Mouse (Mus musculus): ENCODE measurements around the gene Syde1.
A peak's percentile ranks its signal among the peaks of the same experiment; 100 is the strongest.
"Not testable (repeated sequence)": the region's sequence is repeated elsewhere in the genome, so short reads cannot be mapped to it uniquely, and the experiment has no call there.

Gene Syde1

DNA sequence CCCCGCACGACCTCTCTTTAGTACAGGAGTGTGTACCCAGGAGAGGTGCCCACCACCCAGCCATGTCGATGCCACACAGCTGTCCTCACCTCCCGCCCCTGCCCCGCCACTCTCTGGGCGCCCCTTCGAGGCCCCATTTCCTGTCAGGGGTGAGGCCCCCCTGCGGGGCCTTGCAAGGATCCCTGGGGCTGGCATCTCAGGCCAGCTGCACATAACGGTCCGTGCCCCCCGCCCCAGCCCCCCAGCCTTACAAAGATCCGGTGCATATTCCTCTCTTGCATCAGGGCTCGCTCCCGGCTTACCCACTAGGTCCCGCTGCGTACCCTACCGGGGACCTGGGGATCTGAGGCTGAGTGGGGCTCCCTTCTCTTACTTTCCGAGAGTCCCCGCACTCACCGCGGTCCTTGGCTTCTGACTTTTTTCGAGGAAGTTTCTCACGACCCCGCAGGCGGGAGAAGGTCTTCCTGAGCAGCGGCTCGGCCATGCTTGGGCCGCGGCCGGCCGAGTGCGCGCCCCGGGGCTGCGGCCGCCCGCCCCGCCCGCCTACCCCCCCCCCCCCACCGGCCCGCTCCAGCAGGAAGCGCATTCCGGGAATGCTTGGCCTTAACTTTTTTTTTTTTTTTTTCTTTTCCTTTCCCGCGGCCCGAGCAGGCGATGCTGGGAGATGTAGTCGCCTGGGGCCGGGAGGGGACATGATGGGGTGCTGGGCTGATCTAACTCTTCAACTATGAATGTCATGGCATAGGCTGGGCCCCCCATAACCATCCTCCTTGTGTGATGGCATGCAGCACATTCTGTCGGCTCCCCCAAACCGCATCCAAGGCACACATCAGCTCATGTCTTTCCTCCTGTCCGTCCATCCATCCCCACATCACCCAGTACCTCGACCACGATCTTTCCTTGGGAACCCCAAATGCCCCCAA, at the start of gene Syde1:
Gene Syde1, minus strand, starts transcription at position 559 of the 923 bp plus-strand sequence.
- DNase-seq = no peak

DNA sequence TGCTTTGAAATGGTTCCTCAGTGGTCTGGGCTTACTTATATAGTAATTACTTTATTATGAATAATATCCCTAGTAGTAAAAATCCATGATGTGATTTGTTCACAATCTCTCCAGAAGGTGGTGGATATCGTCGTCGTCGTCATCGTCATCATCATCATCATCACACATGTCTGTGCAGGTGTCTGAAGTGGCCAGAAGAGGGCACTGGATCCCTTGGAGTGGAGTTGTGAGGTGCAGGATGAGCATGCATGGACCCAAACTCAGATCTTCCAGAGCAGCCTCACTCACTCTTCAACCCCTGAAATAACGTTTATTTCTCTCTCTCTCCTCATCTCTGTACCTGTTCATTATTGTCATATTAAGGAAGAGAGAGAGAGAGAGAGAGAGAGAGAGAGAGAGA, 40.5 kb upstream of the Syde1 start:
- DNase-seq = peak; percentile 25

DNA sequence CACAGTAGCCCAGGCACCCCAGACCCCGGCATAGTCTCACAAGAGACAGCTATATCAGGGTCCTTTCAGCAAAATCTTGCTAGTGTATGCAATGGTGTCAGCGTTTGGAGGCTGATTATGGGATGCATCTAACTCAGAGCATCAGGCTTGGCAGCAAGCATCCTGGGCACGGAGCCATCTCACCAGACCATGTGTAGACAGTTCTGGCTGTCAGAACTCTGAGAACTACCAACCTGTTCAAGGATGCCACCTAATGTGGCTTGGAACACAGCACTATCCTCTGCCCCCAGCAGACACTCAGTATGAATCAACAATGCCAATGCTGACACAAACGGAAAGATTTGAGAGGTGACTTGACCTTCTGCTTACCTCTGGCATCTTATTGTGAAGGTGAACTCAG, 38.4 kb upstream of the Syde1 start:
- DNase-seq = no peak

DNA sequence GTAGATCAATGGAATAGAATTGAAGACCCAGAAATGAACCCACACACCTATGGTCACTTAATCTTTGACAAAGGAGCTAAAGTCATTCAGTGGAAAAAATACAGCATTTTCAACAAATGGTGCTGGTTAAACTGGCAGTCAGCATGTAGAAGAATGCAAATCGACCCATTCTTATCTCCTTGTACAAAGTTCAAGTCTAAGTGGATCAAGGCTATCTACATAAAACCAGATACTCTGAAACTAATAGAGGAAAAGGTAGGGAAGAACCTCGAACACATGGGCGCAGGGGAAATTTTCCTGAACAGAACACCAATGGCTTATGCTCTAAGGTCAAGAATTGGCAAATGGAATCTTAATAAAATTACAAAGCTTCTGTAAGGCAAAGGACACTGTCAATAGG, 31.4 kb upstream of the Syde1 start:
- not testable (repeated sequence) for DNase-seq

DNA sequence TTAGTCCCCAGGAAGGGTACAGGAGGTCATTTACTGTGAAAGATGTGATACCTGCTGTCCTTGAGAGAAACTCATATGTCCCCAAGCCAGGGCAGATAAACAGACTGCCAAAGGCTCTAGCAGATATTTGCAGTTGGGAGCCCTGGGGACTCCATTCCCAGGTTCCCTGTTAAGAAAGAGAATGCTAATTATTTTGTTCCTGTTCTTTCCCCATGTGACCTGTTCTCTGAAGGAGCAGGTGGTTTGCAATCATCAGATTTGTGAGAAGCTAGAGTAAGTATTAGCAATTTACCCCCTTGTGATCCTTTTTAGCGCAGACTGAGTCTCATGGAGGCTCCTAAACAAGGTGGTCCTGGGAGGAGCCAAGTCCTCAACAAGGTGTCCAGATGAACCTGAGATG, 26.2 kb upstream of the Syde1 start, which contains the start of gene Olfr1357:
Gene Olfr1357, minus strand, starts transcription at position 101 of the 400 bp plus-strand sequence.
- no peak for DNase-seq

DNA sequence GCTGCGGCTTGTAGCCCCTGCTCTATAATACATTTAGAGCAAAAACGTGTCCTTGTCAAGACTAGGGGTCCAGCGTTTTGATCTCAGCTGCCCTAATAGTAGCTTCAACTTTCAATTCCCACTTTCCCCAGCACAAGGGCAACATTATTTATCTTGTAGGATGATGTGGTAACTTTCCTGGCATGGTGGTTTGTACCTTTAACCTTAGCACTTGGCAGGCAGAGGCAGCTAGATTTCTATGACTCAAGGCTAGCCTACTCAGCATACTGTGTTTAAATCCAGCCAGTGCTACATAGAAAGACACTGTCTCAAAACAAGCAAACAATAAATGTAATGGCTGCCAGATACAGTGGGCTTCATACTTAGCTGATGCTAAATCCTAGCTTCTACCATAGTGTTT, 15.8 kb upstream of the Syde1 start:
- DNase-seq = no peak

DNA sequence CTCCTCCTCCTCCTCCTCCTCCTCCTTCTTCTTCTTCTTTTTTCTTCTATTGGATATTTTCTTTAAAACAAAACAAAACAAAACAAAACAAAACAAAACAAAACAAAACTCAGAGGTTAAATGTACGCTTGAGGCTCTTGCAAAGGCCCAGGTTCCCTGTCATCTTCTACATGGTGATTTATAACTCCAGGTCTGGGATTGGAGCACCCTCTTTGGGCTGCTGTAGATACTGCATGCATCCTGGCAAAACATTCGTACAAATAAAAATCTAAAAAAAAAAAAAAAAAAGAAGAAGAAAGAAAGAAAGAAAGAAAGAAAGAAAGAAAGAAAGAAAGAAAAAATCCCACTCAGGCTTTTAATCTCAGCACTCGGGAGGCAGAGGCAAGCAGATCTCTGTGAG, 13.3 kb upstream of the Syde1 start:
- DNase-seq = no peak

DNA sequence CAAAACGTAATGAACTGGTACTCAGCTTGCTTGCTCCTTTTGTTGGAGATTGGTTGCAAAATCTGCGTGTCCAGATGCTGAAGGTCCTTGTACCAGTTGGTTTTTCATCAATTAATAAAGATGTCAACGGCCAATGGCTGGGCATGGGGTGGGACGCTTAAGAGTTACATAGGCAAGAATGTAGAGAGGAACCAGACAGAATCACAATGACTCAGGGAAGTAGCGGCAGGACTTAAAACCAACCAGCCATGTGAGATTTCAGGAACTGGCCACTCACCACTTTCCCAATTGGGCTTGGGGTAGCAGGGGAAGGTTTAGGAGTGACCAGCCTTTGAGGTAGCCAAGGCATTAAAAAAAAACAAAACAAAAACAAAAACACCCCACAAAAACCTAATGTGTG, 8.1 kb upstream of the Syde1 start:
- DNase-seq = no peak

DNA sequence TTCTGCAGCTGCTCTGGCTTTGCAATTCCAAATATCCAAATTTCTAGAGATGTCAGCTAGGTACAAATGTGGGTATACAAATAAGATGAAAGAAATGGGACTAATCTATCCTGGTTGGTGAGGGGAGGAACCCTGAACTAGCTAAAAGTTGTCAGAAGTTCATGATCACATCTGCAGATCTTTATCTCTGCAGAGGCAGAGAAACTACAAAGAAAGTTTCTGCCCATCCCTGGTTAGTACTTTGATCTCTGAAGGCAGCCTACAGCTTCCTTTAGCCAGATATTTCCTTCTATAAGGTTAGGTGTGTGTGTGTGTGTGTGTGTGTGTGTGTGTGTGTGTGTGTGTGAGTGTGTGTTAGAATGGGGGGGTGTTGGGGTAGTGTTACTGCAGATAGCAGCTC, 2.8 kb upstream of the Syde1 start:
- no peak for DNase-seq

DNA sequence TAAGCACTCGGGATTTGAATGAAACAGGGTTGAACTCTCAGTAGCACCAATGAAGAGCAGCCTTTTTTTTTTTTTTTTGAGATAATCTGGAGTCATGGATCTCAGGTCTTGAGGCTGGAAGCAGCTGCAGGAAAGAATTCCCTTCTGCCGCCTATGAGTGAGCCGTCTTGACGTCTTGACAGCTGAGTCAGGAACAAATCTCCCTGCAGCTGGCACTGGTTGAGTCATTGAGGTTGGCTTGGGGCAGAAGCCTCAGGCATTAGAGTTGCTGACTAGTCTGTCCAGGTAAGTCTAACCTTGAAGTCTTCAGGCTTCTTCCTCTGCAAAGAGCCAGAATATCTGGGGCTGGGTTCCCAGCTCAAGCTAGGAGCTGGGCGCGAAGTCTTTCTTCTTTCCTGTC, 2.4 kb upstream of the Syde1 start:
- DNase-seq = no peak

DNA sequence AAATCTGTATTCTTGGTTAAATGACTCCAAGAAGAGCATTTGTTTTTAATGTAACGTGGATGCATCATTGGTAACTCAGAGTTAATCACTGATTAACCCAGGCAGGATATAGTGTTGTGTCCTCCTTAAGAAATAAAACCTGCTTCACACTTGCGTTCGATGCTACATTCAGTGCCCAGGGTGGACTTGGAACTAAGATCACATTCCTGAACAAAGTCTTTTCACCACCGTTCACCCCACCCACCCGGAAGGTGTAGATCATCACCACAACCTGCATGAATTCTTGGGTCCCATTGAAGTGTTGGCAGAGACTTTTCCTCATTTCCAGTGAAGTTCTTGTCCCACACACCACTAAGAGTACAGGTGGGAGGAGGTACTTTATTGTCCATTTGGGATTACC, 2.0 kb upstream of the Syde1 start:
- DNase-seq = no peak

DNA sequence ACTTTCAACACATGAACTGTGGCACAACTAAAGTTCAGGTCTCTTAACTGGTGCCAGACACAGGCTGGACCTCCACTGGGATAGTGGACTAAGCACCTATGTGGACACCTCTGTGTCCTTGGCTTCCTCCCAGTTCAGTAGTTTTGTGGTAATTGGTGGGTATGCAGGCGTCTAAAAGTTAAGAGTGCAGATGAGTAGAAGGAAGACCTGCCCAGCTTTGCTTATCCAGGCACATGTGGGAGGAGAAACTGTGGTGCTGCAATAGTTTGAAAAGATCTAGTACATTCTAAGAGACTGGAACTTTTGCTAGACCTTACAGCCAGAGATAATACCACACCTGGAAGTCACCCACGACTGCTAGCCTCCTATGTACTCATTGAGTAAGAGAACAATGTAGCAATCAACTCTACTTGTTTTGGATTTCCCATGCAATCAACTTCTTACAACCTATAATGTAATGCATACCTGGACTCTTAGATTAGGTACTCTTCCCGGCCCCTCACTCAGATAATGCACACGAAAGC, 1.2 kb upstream of the Syde1 start:
- DNase-seq = no peak

DNA sequence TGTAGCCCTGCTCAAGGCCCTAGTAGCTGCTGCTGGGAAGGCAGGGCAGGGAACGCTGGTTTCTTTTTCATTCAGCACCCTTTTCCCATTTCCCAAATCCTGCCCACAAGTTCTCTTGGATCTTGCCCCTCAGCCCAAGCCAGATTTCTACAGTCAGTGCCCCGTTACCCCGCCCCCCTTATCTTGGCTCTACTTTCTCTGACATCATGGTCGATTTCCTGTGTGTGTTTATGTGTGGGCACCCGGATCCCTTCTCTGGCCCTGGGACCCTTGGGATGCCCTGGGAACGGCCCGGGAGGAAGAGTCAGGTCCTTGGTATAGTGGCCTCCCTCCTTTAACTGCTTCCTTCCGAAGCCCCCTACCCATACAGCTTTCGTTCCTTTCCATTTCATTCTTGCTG, 1.0 kb downstream of the Syde1 start:
- no peak for DNase-seq

DNA sequence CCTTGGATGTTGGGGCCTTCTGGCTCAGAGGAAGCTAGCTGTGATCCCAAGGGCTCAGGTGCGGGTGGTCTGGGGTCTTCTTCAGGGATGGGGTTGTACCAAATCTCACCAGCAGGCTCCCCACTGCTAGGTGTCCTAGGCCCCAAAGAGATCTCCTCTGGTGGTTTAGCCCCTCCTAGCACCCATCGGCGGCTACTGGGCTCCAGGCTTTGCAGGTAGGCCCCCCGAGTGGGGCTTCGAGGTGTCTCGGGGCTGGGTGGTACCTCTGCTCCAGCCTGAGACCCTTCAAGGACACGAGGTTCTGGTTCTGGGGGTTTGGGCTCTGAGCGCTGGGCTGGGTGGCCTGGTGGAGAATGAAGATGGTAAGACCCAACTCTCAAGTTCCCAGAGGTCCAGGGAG, 1.9 kb downstream of the Syde1 start:
- DNase-seq = no peak

DNA sequence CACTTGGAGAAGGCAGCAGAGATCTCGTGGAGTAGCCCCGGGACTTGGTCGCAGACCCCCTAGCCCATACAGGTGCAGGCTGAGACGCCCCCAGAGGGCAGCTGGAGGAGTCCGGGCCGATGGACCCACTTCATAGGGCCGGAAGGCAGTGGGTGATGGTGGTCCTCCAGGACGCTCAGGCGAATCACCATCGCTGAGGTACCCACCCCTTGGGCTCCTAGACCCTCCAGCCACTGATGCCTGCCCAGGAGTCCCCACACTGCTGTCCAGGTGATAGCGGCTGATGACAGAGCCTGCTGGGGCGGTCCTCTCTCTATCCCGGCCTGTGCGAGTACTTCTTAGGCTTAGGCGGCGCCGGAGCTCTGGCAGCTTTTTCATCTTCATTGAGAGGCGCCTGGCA, 2.5 kb downstream of the Syde1 start:
- DNase-seq = no peak

DNA sequence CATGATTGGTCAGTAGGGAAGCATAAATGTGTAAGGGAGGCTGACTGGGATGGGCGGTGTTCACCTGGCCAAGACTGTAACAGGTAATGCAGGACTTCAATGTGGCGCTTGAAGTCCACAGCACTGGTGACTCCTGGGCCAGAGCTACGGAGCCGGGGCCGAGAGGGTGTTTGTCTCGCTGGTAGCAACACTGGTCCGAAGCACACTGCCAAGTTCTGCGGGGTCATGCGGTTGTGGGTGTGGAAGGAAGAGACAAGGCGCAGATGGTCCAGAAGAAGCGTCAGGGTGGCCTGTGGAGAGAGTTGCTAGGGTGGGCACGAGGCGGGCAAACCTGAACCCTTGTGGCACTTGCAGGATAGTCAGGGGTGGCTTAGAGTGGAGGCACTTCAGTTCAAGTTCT, 5.7 kb downstream of the Syde1 start:
- no peak for DNase-seq

DNA sequence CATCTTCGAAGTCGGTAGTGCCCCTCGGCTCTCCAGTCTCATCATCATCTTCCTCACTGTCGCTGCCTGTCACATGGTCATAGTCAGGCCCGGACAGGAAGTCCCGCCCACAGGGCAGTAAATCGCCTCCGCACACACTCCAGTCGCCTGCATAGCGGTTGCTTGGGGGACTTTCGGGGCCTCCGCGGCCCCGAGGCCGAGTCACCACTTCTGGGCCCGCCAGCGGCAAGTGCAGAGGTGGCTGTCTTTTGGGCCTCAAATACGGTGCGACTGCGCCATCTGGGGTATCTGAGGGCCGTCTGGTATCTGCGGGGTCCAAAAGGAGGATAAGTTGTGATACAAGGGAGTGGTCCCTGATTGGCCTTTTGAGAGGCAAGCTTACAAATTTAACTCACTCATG, 6.2 kb downstream of the Syde1 start:
- DNase-seq = no peak

DNA sequence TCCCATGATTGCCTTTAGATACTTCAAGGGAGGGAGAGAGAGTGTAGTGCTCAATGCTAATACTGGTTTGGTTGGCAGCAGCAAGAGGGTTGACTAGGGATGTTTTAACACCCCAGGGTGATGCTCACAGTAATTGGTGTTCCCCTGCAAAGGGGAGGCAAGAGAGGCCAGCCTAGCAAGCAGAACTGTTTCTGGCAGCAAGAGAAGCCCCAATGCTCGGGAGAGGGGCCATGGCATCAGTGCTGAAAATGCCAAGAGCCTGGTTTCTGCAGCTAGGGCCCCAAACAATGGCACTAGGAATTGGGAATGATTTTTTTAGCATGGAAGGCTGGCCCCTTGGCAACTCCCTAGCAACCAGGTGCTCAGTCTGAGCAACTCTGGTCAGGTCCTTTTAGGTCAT, 6.8 kb downstream of the Syde1 start:
- DNase-seq = no peak

DNA sequence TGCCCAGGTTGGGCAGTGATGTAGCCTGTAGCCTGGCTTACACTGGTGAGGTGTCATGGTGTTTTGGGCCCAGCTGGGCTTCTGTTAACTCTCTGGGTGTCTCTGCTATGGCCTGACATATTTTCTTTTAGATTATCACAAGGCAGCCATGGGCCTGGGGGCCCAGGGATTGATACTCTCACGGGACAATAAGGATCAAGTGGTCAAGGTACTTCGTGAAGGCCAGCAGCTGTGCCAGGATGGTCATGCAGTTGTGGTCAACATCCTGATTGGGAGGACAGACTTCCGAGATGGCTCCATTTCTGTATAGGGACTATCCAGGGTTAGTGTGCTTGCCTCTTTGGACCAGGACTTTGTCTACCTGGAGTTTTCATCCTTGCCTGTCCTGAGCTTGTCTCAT, 7.8 kb downstream of the Syde1 start:
- no peak for DNase-seq

DNA sequence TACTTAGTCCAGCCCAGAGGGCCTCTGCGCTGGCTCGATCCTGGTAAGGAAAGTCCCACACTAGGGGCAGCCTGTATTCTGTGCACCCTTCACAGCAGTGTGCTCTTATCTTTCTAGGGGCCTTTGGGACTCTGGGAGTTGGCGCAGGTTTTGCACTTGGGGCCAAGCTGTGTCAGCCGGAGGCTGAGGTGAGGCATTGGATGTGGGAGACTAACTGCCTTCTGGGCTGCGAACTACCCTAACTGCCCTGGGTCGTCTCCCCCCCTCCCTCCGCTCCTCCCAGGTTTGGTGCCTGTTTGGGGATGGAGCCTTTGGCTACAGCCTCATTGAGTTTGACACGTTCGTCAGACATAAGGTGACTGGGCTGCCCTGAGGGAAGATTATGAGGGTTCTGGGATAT, 8.4 kb downstream of the Syde1 start:
- no peak for DNase-seq

DNA sequence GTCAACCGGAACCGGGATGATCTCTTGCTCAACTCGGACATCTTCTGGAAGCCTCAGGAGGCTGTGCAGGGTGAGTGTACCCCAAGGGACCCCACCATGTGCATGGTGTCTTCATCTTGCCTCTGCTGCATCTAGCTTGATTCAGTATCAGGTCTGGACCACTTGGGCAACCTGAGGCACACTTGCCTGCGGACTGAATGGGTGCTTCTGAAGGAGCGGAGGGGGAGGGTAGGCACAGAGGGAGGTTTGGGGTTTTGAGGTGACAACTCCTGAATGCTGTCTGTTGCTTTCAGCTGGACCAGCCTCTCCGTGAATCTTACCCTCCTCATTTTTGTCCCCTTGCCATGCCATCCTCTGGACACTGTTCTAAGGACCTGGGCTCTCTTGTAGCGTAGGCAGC, 10.6 kb downstream of the Syde1 start:
- DNase-seq = no peak

DNA sequence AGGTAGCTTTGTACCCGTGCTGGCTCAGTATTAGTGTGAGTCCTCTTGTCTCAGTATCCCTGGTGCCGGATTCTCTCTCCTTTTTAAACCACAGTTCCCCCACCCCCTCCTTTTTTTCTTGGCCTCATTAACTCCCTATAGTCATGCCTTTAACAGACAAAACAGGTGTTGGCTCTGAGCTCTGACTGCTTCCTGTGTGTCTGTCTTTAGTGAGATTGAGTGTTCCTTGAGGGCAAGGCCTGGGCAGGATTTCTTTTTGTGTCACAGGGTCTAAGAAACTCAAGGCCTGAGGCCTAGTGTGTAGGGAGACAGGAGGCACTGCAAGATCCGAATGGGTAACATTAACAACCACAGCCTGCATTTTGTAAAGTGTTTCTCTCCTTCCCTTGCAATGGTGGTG, 13.6 kb downstream of the Syde1 start:
- no peak for DNase-seq

DNA sequence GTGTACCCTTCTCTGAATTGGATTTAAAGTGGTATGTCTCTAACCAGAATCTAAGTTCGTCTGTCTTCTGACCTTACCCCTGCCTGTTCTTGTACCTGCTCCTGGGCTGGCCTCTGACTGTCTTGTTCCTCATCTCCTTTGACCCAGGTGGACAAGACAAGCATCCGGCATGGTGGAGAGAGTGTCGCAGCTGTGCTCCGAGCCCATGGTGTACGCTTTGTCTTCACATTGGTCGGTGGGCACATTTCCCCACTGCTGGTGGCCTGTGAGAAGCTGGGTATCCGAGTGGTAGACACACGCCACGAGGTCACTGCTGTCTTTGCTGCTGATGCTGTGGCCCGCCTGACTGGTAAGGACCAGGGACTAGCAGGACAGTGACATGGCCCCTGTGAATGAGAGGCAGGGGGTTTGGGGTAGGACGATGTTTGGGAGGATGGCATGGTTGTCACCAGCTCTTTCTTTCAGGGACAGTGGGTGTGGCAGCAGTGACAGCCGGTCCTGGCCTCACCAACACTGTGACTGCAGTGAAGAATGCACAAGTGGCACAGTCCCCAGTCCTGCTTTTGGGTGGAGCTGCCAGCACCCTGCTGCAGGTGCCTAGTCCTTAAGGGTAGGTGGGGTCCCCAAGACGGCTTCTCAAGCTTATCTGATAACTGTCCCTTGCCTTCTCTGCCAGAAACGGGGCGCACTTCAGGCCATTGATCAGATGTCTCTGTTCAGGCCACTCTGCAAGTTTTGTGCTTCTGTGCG, 15.2 kb downstream of the Syde1 start:
- DNase-seq = no peak

DNA sequence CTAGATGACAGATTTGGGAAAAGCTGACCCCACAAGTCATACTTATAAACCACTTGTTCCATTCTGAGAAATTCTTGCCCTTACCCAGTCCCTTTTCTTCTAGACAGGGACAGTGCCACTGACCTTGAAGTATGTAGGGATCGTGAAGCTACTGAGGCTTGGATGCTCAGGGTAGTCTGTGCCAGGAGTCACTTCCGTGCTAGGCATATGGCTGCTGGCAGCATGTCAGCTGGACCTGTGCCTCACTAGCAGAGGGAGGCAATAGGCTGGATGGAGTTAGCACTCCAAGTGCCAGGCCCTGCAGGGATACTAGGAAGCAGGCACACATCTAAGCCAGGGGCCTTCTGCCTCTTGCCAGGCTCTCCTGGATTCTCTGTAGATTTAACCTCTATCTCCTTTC, 16.1 kb downstream of the Syde1 start:
- DNase-seq = no peak
